Mouse (Mus musculus): ENCODE measurements at regions not wholly inside any gene's neighbourhood (a gene's known extent, or its start where the extent isn't known, plus 50 kb on each side); places are given as distances from the start of the nearest gene placed in this dataset.

DNA sequence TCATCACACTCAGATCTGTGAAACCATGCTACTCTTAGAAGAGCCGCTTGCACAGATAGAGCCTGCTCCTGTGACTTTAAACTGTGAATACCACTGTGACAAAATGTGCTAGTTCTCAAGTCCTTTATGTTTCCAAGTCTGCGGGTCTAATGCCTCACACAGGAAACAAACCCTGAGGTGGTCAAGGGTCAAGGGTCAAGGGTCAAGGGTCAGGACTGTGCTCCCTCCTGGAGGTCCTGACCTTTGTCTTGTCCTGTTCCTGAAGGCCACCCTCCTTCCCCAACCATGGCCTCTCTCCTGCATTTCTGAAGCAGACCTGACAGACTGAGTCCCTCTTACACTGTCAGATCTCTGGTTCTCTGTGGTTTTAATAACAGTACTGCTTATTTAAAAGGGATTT lies 79.4 kb upstream of the Ccdc122 start:
- no peak for TF ChIP-seq CTCF (IDR thresholded peaks at IDR 0.05; ENCODE audit: low read depth)
- TF ChIP-seq EP300 (IDR thresholded peaks at IDR 0.05; ENCODE audit: low read depth): no peak

Measured in liver, embryonic 14.5 days (tissue).